Mouse (Mus musculus): ENCODE results near the gene Gm48552. TPM values are rescaled to one million over a fixed set of nuclear protein-coding genes. Genes with fewer than 3 reads are reported as not detected.

Gm48552 gene
- polyA plus RNA-seq, 1 experiment from 2014 or later: 1.7 TPM

GRCm38 (mm10) chr10:81411471-81412400, 22.9 kb downstream of the Gm48552 start:
- Histone ChIP-seq H3K9me3 (no peaks in the 10 kb centered on the region), H3K4me2 (replicated peaks) (peak overlapping the region; percentile 19; the same call in 1 of the 2 replicates), H3K27me3 (peaks cover 18% of the 10 kb centered on the region), H3K36me3 (peaks cover 45% of the 10 kb centered on the region), H3K9ac (0 out of 2 replicates have a peak overlapping the region, but pooled peaks have one; percentile 31), H3K4me1 (peaks cover 98% of the 10 kb centered on the region), H3K27ac (peak overlapping the region; percentile 85), H3K4me3 (no peak overlapping the region)
- no peak for ATAC-seq (ENCODE audit: low FRiP score, low read depth)
- WGBS: 67% methylated on average over 18 of the region's 18 CpGs

- Histone ChIP-seq H3K4me3 (no peak overlapping the region), H3K4me2 (replicated peaks) (no peak overlapping the region), H3K36me3 (peaks cover 35% of the 10 kb centered on the region), H3K27ac (peak overlapping the region; percentile 85; the same call in 1 of the 2 replicates), H3K9ac (peak overlapping the region; percentile 43; the same call in 1 of the 2 replicates), H3K27me3 (peaks cover 9% of the 10 kb centered on the region), H3K4me1 (peaks cover 98% of the 10 kb centered on the region), H3K9me3 (no peaks in the 10 kb centered on the region)
- 79% methylated on average over 16 of the region's 16 CpGs for WGBS
- ATAC-seq (ENCODE audit: low FRiP score, low read depth): no peak
Measured at GRCm38 (mm10) chr10:81412586-81413309, 23.9 kb downstream of the Gm48552 start.

GRCm38 (mm10) chr10:81413310-81414261, 24.8 kb downstream of the Gm48552 start:
- WGBS: 25% methylated on average over 26 of the region's 26 CpGs
- 0 out of 2 replicates have a peak, but pooled peaks have one; percentile 6 for ATAC-seq (ENCODE audit: low FRiP score, low read depth)
- H3K27me3 ChIP-seq: peaks cover 2% of the 10 kb centered on the region
- no peak overlapping the region; the same call in 1 of the 2 replicates for H3K4me3 ChIP-seq
- 0 out of 2 replicates have a peak overlapping the region, but pooled peaks have one; percentile 19 for H3K9ac ChIP-seq
- peaks cover 98% of the 10 kb centered on the region for H3K4me1 ChIP-seq
- peak overlapping the region; percentile 48 for H3K4me2 ChIP-seq (replicated peaks)
- H3K9me3 ChIP-seq: no peaks in the 10 kb centered on the region
- H3K36me3 ChIP-seq: peaks cover 26% of the 10 kb centered on the region
- H3K27ac ChIP-seq: peak overlapping the region; percentile 91; the same call in 1 of the 2 replicates

- no peak for ATAC-seq (ENCODE audit: low FRiP score, low read depth)
- no peak overlapping the region for H3K9ac ChIP-seq
- no peaks in the 10 kb centered on the region for H3K27me3 ChIP-seq
- peaks cover 35% of the 10 kb centered on the region for H3K36me3 ChIP-seq
- peak overlapping the region; percentile 48; the same call in 1 of the 2 replicates for H3K4me2 ChIP-seq (replicated peaks)
- peak overlapping the region; percentile 91; the same call in 1 of the 2 replicates for H3K27ac ChIP-seq
- H3K4me1 ChIP-seq: peaks cover 95% of the 10 kb centered on the region
- H3K4me3 ChIP-seq: no peak overlapping the region
- no peaks in the 10 kb centered on the region for H3K9me3 ChIP-seq
Measured at GRCm38 (mm10) chr10:81414682-81415081, 25.9 kb downstream of the Gm48552 start.

- Histone ChIP-seq H3K4me2 (replicated peaks) (no peak overlapping the region), H3K27ac (peak overlapping the region; percentile 91; the same call in 1 of the 2 replicates), H3K4me1 (peaks cover 91% of the 10 kb centered on the region), H3K9ac (no peak overlapping the region), H3K9me3 (no peaks in the 10 kb centered on the region), H3K27me3 (no peaks in the 10 kb centered on the region), H3K4me3 (no peak overlapping the region), H3K36me3 (peaks cover 40% of the 10 kb centered on the region)
- 78% methylated on average over 5 of the region's 5 CpGs for WGBS
- ATAC-seq (ENCODE audit: low FRiP score, low read depth): no peak
Measured at GRCm38 (mm10) chr10:81415146-81415545, 26.3 kb downstream of the Gm48552 start.

GRCm38 (mm10) chr10:81415549-81416310, 26.9 kb downstream of the Gm48552 start:
- Histone ChIP-seq H3K4me2 (replicated peaks) (no peak overlapping the region), H3K27me3 (no peaks in the 10 kb centered on the region), H3K27ac (peak overlapping the region; percentile 91), H3K9ac (no peak overlapping the region), H3K4me3 (no peak overlapping the region), H3K4me1 (peaks cover 86% of the 10 kb centered on the region), H3K9me3 (no peaks in the 10 kb centered on the region), H3K36me3 (peaks cover 44% of the 10 kb centered on the region)
- ATAC-seq (ENCODE audit: low FRiP score, low read depth): no peak
- 63% methylated on average over 17 of the region's 17 CpGs for WGBS

GRCm38 (mm10) chr10:81416581-81417226, 27.9 kb downstream of the Gm48552 start:
- peaks cover 77% of the 10 kb centered on the region for H3K4me1 ChIP-seq
- ATAC-seq (ENCODE audit: low FRiP score, low read depth): peak; percentile 76
- H3K4me2 ChIP-seq (replicated peaks): peak overlapping the region; percentile 64
- 1% methylated on average over 15 of the region's 26 CpGs for WGBS
- H3K9me3 ChIP-seq: no peaks in the 10 kb centered on the region
- peak overlapping the region; percentile 91 for H3K27ac ChIP-seq
- H3K9ac ChIP-seq: peak overlapping the region; percentile 65
- peak overlapping the region; percentile 34 for H3K4me3 ChIP-seq
- H3K36me3 ChIP-seq: peaks cover 46% of the 10 kb centered on the region
- no peaks in the 10 kb centered on the region for H3K27me3 ChIP-seq

GRCm38 (mm10) chr10:81417227-81418215, 28.7 kb downstream of the Gm48552 start:
- no peaks in the 10 kb centered on the region for H3K27me3 ChIP-seq
- peak overlapping the region; percentile 65 for H3K9ac ChIP-seq
- WGBS: 44% methylated on average over 12 of the region's 12 CpGs
- H3K36me3 ChIP-seq: peaks cover 40% of the 10 kb centered on the region
- peaks cover 68% of the 10 kb centered on the region for H3K4me1 ChIP-seq
- H3K27ac ChIP-seq: peak overlapping the region; percentile 91
- no peak for ATAC-seq (ENCODE audit: low FRiP score, low read depth)
- peak overlapping the region; percentile 34 for H3K4me3 ChIP-seq
- peak overlapping the region; percentile 64 for H3K4me2 ChIP-seq (replicated peaks)
- no peaks in the 10 kb centered on the region for H3K9me3 ChIP-seq

GRCm38 (mm10) chr10:81418216-81419070, 29.6 kb downstream of the Gm48552 start:
- Histone ChIP-seq H3K4me3 (no peak overlapping the region), H3K27me3 (no peaks in the 10 kb centered on the region), H3K36me3 (peaks cover 34% of the 10 kb centered on the region), H3K27ac (0 out of 2 replicates have a peak overlapping the region, but pooled peaks have one; percentile 91), H3K4me2 (replicated peaks) (no peak overlapping the region), H3K9ac (0 out of 2 replicates have a peak overlapping the region, but pooled peaks have one; percentile 65), H3K9me3 (no peaks in the 10 kb centered on the region), H3K4me1 (peaks cover 59% of the 10 kb centered on the region)
- no peak for ATAC-seq (ENCODE audit: low FRiP score, low read depth)
- 51% methylated on average over 11 of the region's 11 CpGs for WGBS

Measured in limb, embryonic 13.5 days (tissue).